Mouse (Mus musculus) regulatory T cell (primary cell): Measurements from ENCODE around the gene Amigo1.
"Not testable (repeated sequence)": the region's sequence is repeated elsewhere in the genome, so short reads cannot be mapped to it uniquely, and the experiment has no call there.

Source experiments
- in situ Hi-C: fragments of 300-600 bp; cut with MboI, MseI; formaldehyde crosslinking; loops from one replicate; pipeline ENCODE4 v1.15.1; 2025; ENCODE audit warnings: high pct_unique_total_duplicates

The Amigo1 gene

DNA sequence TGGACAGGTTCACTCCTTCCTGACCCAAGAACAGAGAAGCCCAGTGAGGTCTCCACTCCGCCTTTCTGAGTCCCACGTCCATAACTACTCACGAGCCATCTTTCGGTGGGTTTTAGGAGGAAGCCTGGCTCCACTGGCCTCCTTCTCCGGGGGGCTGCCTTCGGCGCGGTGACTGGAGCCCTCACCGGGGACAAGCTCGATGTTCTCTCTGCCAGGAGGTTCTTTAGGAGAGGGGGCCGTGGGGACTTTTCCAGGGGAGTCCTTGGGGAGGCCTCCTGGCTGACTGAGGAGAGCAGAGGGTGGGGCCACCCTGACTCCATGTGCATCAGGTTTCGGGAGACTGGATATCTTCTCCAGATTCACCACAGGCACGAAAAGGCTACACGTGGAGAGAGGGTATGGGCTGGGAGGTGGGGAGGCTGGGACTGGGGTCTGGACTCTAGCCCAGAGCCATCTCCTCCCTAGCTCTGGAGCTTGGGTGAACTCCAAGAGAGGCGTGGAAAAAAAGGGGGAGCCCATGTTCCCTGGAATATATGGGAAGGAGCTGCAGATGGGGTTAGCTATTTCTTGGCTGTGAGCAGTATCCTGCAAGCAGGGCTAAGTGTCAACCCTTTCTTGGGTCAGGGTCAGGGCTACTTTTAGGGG is 20.7 kb downstream of the Amigo1 start:
- in situ Hi-C loops, result no loop called here

DNA sequence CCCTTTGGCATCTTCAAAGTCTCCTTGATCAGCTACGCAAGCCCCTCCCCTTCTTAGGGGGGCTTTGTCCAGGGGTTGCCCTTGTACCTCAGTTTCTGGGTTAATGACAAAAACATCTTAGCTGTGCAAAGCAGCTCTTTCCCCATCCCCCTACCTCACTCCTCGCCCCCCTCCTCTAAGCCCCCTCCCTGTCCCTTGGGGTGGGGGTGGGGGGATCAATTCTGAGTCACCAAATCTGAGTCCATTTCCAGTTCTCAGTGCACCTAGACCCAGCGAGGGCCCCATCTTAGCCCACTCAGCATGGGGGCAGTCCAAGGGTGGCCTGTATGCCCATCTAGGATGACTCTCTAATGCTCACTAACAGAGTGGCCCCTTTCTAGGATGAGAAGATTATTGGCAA is 22.9 kb downstream of the Amigo1 start:
- in situ Hi-C loops, result no loop called here

DNA sequence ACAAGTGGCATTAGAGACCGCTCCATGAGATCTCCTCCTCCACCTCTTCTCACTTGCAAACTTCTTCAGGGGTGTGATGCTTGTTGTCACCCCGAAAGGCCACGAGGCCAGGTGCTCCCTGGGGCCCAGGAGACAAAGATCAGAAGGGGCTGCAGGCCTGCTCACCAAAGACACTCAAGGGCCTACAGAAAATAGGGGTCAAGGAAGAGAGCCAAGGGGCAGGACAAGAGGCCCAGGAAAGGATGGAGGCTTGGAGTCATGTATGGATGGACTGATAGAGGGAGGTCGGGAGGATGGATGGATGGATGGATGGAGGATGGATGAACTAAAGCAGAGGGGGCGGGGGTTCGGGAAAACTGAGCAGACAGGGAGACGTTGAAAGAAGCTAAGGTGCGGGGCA is 23.4 kb downstream of the Amigo1 start:
- in situ Hi-C loops, result no loop called here

DNA sequence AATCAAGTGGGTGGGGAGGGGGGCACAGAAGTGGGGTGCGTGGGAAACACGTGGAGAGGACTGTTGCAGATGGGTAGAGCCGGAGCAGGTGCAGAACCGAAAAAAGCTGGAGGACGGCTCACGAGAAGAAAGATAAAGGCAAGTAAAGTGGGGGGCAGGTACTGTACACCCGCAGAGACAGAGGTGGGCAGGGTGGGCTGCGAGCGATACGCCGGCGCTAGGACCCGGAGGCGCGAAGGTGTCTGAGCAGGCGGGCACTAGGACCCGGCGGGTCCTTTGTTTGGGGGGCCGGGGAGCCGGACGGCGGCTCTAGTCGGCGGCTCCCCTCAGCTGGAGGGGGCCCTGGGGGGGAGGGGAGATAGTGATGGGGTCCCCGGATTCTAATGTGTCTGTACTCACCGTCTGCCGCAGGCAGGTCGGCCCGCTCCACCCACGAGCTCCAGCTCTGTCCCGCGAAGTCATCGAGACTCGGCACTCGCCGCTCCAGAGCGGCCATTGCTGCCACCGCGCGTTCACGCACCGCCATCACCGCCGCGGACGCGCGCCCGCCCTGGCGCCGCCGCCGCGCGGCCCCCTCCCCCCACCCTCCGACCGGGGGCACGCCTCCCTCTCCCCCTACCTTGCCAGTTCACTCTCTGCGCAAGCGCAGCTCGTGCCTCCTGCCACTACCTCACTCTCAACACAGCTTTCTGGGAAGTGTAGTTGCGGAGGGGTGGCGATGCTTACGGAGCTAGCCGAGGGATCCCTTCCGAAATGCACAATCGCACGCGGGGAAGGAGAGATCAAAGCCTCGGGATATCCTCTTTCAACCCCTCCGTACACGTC is 24.0 kb downstream of the Amigo1 start:
- in situ Hi-C loops, result no loop called here

- in situ Hi-C loops, result no loop called here
Measured at GRCm38 (mm10) chr3:108210771-108211139, 24.6 kb downstream of the Amigo1 start, which contains the start of gene Atxn7l2. Gene Atxn7l2, minus strand, starts transcription at chr3:108210934.

DNA sequence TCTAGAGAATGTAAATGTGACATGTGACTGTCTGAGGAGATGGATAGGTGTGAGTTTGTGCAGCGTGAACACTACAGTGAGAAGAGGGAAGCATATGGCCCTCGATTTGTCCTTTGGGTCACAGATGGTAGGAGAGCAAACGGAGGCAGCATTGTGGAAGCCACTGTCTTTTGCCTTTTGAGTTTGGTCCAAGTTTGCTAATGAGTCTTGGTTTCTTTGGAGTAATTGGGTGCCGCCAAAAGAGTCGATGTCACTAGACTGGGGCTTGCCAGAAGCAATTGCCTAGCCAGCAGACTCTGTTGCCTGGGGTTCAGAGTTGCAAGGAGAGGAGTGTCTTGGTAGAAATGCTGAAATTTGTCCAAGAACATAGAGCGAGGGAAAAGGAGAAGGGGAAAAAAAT is 25.7 kb downstream of the Amigo1 start:
- in situ Hi-C loops, result no loop called here

DNA sequence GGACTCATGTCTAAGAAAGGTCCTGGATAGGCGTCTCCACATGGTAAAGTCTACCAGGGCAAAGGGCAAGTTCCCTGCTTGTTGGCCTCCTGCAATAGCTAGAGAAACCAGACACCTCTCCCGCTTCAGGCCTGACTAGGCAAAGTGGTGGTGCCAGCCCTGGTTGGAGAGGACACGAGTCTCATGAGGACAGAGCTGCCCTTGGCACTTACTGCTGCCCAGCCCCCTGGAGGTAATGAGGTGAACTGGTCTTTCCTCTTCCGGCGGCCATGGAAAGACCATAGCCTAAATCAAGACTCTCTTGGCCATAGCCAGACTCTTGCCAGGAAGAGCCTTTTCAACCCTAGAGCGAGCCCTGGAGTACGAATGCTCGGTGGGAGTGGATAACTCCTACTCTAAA is 26.3 kb downstream of the Amigo1 start:
- in situ Hi-C loops, result no loop called here

- in situ Hi-C loops, result no loop called here
Measured at GRCm38 (mm10) chr3:108214734-108215133, 28.6 kb downstream of the Amigo1 start.

- in situ Hi-C loops, result no loop called here
Measured at GRCm38 (mm10) chr3:108220661-108221060, 34.5 kb downstream of the Amigo1 start.

- in situ Hi-C loops, result no loop called here
Measured at GRCm38 (mm10) chr3:108225711-108226557, 39.8 kb downstream of the Amigo1 start.

GRCm38 (mm10) chr3:108226558-108227350 is 40.6 kb downstream of the Amigo1 start, which contains the start of gene Sypl2:
Gene Sypl2, minus strand, starts transcription at chr3:108226648.
- in situ Hi-C loops, result no loop called here

DNA sequence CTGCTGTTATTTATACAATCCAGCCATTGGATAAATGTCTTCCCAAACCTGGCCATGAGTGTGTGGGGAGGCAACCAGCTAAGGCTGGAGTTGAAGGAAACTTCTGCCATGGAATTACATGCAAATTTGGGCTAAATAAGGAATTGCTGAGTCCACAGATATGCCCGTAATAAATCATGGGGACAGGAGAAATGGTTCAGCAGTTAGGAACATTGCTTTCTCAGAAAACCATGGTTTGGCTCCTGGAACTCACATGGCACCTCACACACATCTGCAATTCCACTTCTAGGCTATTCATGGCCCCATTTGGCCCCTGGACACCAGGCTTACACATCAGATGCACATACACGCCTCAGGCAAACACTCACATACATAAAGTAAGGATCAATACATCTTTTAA is 41.4 kb downstream of the Amigo1 start:
- in situ Hi-C loops, result no loop called here

DNA sequence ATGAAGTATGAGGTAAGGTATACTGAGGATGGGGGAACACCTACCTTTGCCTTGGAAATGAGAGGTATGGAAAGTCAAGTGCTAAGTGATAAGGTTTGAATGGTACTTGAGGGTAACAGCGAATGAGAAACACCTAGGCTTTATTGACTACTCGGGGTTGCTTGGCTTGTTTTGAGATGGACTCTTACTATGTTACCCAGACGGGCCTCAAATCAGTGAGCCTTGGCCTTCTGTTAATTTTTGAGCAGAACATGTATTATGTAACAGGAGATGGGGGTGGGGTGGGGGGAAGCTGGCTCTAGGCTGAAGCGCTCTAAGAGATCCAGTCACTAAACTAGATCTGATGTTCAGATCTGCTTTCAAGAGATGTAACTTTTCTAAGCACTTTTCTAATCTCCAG is 45.5 kb downstream of the Amigo1 start:
- in situ Hi-C loops, result loop anchor here (5.0 kb wide), 1 partner anchor 64 kb away; no protein-coding TSS in a partner anchor

DNA sequence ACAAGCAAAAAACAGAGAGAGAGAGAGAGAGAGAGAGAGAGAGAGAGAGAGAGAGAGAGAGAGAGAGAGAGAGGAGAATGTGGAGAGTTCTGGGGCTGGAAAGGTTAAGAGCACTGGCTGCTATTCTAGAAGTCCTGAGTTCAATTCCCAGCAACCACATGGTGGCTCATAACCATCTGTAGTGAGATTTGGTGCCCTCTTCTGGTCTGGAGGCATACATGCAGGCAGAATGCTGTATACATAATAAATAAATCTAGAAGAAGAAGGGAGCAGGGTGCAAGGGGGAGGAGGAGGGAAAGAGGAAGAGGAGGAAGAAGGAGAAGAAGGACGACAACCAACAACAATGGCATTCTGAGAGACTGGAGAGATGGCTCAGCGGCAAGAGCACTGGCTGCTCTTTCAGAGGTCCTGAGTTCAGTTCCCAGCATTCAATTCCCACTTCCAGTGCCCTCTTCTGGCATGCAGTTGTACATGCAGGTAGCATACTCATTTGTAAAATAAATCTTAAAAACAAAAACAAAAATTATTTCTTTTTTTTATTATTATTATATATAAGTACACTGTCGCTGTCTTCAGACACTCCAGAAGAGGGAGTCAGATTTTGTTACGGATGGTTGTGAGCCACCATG is 51.5 kb downstream of the Amigo1 start:
- in situ Hi-C loops, result not testable (repeated sequence)

DNA sequence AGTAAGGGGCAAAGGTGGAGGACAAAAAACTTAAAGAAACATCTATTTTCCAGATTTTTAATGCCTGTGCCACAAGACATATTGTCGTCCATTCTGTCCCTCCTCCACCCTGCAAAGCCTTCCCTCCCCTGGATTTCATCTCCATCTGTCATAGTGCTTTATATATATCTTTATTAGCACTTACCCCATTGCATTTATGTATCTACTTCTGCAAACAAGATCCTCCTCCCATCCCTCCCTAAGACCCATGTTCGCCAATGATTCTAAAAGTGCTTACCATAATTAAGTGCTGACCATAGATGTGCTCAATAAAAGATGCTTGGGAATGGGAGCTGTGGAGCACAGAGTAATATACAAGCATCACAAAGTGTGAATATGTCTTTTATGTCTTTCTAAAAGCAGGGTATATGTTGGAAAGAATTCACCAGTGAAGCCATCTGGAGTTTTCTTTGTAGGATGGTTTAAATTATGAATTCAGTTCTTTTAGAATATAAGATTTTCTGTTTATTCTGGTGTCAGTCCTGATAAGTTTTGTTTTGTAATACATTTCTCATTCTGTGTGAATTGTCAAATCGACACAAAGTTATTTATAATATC is 55.2 kb downstream of the Amigo1 start:
- in situ Hi-C loops, result no loop called here
